Comparison of ENCODE assay signal across 22 mouse cellular contexts in genomic region chr13:101935843-101936242, GRCm38 (mm10).
DNase-seq lines count a peak whose midpoint lies in the region; ATAC-seq lines count a peak whose summit lies in the region.
"Had no signal": no experiment of that assay in that cellular context is flagged by ENCODE, and none has a peak within 500 bp of the region (broad histone marks: within the 10 kb centered on the region; RNA-seq: fewer than 3 reads in every experiment).

No protein-coding gene starts in this region.

- no peaks in the 10 kb centered on the region for H3K36me3 ChIP-seq in embryonic facial prominence, embryonic 10.5 days (replicated peaks)
- H3K36me3 ChIP-seq in forebrain, embryonic 14.5 days (ENCODE audit: control insufficient read depth, insufficient read depth, low read length) = no peaks in the 10 kb centered on the region
- H3K36me3 ChIP-seq: embryonic facial prominence, embryonic 12.5 days; kidney, embryonic 15.5 days; midbrain, embryonic 12.5 days had no signal

- H3K27ac ChIP-seq in embryonic facial prominence, embryonic 10.5 days (replicated peaks) = no peak overlapping the region
- H3K27ac ChIP-seq in forebrain, embryonic 14.5 days (ENCODE audit: low read depth, low read length) = no peak overlapping the region
- H3K27ac ChIP-seq: embryonic facial prominence, embryonic 12.5 days; gastrocnemius, adult 2 months; kidney, embryonic 15.5 days; midbrain, embryonic 12.5 days had no signal

- H3K4me2 ChIP-seq in forebrain, embryonic 14.5 days (ENCODE audit: low read length) = no peak overlapping the region
- H3K4me2 ChIP-seq: embryonic facial prominence, embryonic 12.5 days; kidney, embryonic 15.5 days; liver, embryonic 11.5 days; midbrain, embryonic 12.5 days had no signal

- no peak overlapping the region for H3K4me3 ChIP-seq in embryonic facial prominence, embryonic 10.5 days
- no peak overlapping the region for H3K4me3 ChIP-seq in forebrain, embryonic 14.5 days (ENCODE audit: low read depth, low read length)
- H3K4me3 ChIP-seq: embryonic facial prominence, embryonic 12.5 days; gastrocnemius, adult 2 months; kidney, embryonic 15.5 days; midbrain, embryonic 12.5 days had no signal

- H3K27me3 ChIP-seq in embryonic facial prominence, embryonic 10.5 days (replicated peaks; ENCODE audit: low read depth, poor library complexity, severe bottlenecking) = no peaks in the 10 kb centered on the region
- H3K27me3 ChIP-seq in forebrain, embryonic 14.5 days (replicated peaks; ENCODE audit: control insufficient read depth, insufficient read depth, low read length) = no peaks in the 10 kb centered on the region
- H3K27me3 ChIP-seq: embryonic facial prominence, embryonic 12.5 days; kidney, embryonic 15.5 days; midbrain, embryonic 12.5 days; Patski had no signal

- H3K9me3 ChIP-seq in embryonic facial prominence, embryonic 10.5 days = peaks cover 5% of the 10 kb centered on the region; the same call in 1 of the 2 replicates
- no peaks in the 10 kb centered on the region for H3K9me3 ChIP-seq in forebrain, embryonic 14.5 days (replicated peaks; ENCODE audit: control insufficient read depth, low read length)
- H3K9me3 ChIP-seq: embryonic facial prominence, embryonic 12.5 days had no signal

- no peak overlapping the region for H3K9ac ChIP-seq in forebrain, embryonic 14.5 days (ENCODE audit: low read length)
- H3K9ac ChIP-seq: embryonic facial prominence, embryonic 12.5 days; kidney, embryonic 15.5 days; midbrain, embryonic 12.5 days had no signal

- ATAC-seq in frontal cortex, adult (ENCODE audit: low TSS enrichment) = peak; percentile 99
- no peak for ATAC-seq in forebrain, embryonic 14.5 days
- ATAC-seq: activated CD4-positive, CD25-positive, alpha-beta regulatory T cell, adult 4 months; inflammation-experienced regulatory T-cells, adult 6 months; Patski had no signal

- WGBS in embryonic facial prominence, embryonic 10.5 days = 38% methylated on average over 4 of the region's 4 CpGs
- 60% methylated on average over 4 of the region's 4 CpGs for WGBS in forebrain, embryonic 14.5 days

- DNase-seq in frontal cortex, postnatal 10 days (ENCODE audit: low spot score in 2 of 2) = no peak
- peak; percentile 66 for DNase-seq in 416B (ENCODE audit: low read depth)
- DNase-seq in embryonic facial prominence, embryonic 10.5 days (ENCODE audit: low spot score) = peak; percentile 23
- DNase-seq in telencephalon, adult 2 months (ENCODE audit: low read depth, low spot score) = peak; percentile 34
- DNase-seq in layer of hippocampus, postnatal 10 days (ENCODE audit: low spot score in 2 of 2) = no peak
- no peak for DNase-seq in adrenal gland, adult 2 months
- no peak for DNase-seq in forebrain, embryonic 14.5 days (ENCODE audit: low spot score)
- DNase-seq: adrenal gland, postnatal 36 days; cerebellum, adult 9-11 months; gastrocnemius, adult 2 months; layer of hippocampus, postnatal 36 days; left cerebral cortex, postnatal 4 days; lung, adult 2 months; lung, postnatal 4 days had no signal

- peaks cover 16% of the 10 kb centered on the region for H3K4me1 ChIP-seq in embryonic facial prominence, embryonic 10.5 days
- no peaks in the 10 kb centered on the region for H3K4me1 ChIP-seq in forebrain, embryonic 14.5 days (ENCODE audit: control insufficient read depth, insufficient read depth, low read length)
- H3K4me1 ChIP-seq: embryonic facial prominence, embryonic 12.5 days; kidney, embryonic 15.5 days; midbrain, embryonic 12.5 days had no signal

Comparison
In these comparisons a context has a peak if more than half of its experiments do, and no peak if none do; other contexts are left out.
1. DNase-seq: peak in 416B (single experiment), embryonic facial prominence, embryonic 10.5 days (single experiment) and telencephalon, adult 2 months (single experiment); none in frontal cortex, postnatal 10 days (0 of 2), layer of hippocampus, postnatal 10 days (0 of 2), adrenal gland, adult 2 months (single experiment) and forebrain, embryonic 14.5 days (single experiment).